Mouse (Mus musculus) kidney, adult 2 months (tissue): Measurements from ENCODE around the gene Gm3383. TPM values are rescaled to one million over a fixed set of nuclear protein-coding genes. Genes with fewer than 3 reads are reported as not detected.
A peak's percentile ranks its signal among the peaks of the same experiment; 100 is the strongest.
"Not testable (repeated sequence)": the region's sequence is repeated elsewhere in the genome, so short reads cannot be mapped to it uniquely, and the experiment has no call there.

Experiments used
- DNase-seq: peaks from one replicate; pipeline ENCODE4 v3.0.0; 2021
- H3K27ac ChIP-seq: fragments of 200-500 bp; 2 replicates; pipeline ENCODE4 v1.5.1; 2012; ENCODE audit warnings: low read depth, low read length, control low read depth, inconsistent platforms; ENCODE audit not compliant: insufficient read depth
- H3K27me3 ChIP-seq: fragments of 200-500 bp; replicated peaks from 2 replicates; pipeline ENCODE4 v1.6.1; 2012; ENCODE audit warnings: mild to moderate bottlenecking, moderate library complexity, low read length, inconsistent platforms; ENCODE audit not compliant: control insufficient read depth, insufficient read depth
- H3K36me3 ChIP-seq: fragments of 200-500 bp; 2 replicates; pipeline ENCODE4 v1.6.1; 2012; ENCODE audit warnings: mild to moderate bottlenecking, moderate library complexity, low read length, inconsistent platforms; ENCODE audit not compliant: control insufficient read depth, insufficient read depth
- H3K4me1 ChIP-seq: fragments of 200-500 bp; 2 replicates; pipeline ENCODE4 v1.6.1; 2011; ENCODE audit warnings: low read length; ENCODE audit not compliant: control insufficient read depth, insufficient read depth
- H3K4me3 ChIP-seq: fragments of 200-500 bp; 2 replicates; pipeline ENCODE4 v1.5.1; 2011; ENCODE audit warnings: mild to moderate bottlenecking, low read depth, low read length, control low read depth; ENCODE audit not compliant: insufficient read depth
- WGBS: fragments of 180-500 bp; shearing (Covaris S2); methylation state at CpG from one replicate; pipeline ENCODE4 v1.1.7; 2018; 5-methylcytosine and 5-hydroxymethylcytosine counted together
- polyA plus RNA-seq: library from polyadenylated mRNA; depleted of rRNA; stranded (reverse); fragments of >200 nt; gene quantifications from 2 replicates; pipeline ENCODE4 v1.2.3, GENCODE M21; 2012; rRNA removed

Gm3383 gene
- not detected in 2 replicates for polyA plus RNA-seq

DNA sequence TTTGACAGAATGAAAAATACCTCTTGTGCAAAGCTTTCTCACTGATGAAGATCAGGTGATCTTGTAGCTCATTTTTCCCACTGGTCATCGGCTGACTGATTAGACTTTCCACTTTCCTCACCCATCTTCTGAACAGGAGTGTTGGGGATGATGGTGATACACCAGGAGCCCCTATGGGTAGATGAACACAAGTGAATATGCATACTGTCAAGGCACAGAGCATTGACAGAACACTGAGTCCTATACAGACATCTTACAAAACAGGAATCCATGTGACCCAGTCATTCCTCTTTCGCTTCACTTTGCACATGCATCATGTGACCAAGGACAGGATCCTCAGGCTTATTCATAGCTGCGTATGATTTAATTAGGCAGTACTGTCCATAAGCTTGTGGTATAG is at the start of gene Gm3383:
TSS of gene Gm3383 (minus strand) at position 101 of the 400 bp plus-strand sequence.
- not testable (repeated sequence) for H3K27ac ChIP-seq, H3K36me3 ChIP-seq, H3K4me1 ChIP-seq, H3K27me3 ChIP-seq, H3K4me3 ChIP-seq, DNase-seq
- WGBS = no CpG with 5 or more reads among the region's 3 CpGs

- H3K4me1 ChIP-seq, H3K4me3 ChIP-seq, H3K27ac ChIP-seq, H3K36me3 ChIP-seq, H3K27me3 ChIP-seq: not testable (repeated sequence)
- 85% methylated on average over 3 of the region's 3 CpGs for WGBS
- peak; percentile 1 for DNase-seq
Observed at GRCm38 (mm10) chr14:5855911-5856310, 48.1 kb upstream of the Gm3383 start.

DNA sequence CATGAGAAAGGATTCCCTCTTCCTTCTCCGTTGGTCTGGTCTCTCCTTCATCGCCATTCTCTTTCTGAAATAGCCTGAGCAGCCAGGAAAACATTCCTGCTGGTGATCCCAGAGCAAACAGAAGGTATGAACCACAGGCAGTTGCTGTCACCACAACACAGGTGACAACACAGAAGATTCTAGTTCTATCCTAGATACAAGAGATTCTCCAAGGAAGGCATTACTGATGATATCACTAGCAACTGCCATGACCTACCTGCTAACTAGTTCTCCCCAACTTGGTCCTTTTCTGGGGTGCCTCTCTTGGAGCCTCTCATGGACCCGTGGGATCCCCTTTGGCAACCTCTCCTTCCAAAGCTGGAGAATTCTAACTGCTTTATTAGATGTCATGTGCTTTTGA is 22.4 kb upstream of the Gm3383 start, which contains the start of gene Gm3424:
TSS of gene Gm3424 (minus strand) at position 101 of the 400 bp plus-strand sequence.
- not testable (repeated sequence) for H3K4me3 ChIP-seq, H3K27ac ChIP-seq, DNase-seq, H3K4me1 ChIP-seq, H3K36me3 ChIP-seq, H3K27me3 ChIP-seq
- WGBS = no CpG with 5 or more reads among the region's 3 CpGs

- not testable (repeated sequence) for H3K4me3 ChIP-seq, H3K27me3 ChIP-seq, H3K36me3 ChIP-seq, H3K4me1 ChIP-seq, H3K27ac ChIP-seq, DNase-seq
- no CpG with 5 or more reads among the region's 47 CpGs for WGBS
Observed at GRCm38 (mm10) chr14:5812699-5813356, 5.0 kb upstream of the Gm3383 start.

DNA sequence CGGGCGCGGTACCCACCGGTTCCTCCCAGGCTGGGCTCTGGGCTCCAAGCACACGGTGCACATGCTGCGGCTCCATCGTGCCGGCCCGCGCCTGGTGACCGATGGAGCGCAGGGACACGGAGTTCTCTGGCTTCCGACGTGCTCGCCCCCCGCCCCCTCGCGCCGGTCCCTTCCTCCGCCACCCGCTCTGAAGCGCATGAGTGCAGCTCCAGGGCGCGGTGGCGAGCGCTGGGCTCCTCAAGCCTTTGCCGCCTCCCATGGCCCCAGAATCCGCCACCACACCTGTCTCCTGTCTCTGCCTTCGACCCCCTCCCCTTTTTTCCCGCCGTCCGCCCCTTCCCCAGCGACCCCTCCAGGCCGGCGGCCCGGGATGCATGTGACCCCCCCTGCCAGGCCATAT is 66.3 kb downstream of the Gm3383 start, which contains the start of gene Gm3373:
TSS of gene Gm3373 (minus strand) at position 101 of the 400 bp plus-strand sequence.
- not testable (repeated sequence) for DNase-seq, H3K27me3 ChIP-seq, H3K27ac ChIP-seq, H3K36me3 ChIP-seq, H3K4me3 ChIP-seq, H3K4me1 ChIP-seq
- no CpG with 5 or more reads among the region's 37 CpGs for WGBS

GRCm38 (mm10) chr14:5687357-5687756 is 120.4 kb downstream of the Gm3383 start, which contains the start of gene Gm9603:
Gene Gm9603, minus strand, starts transcription at chr14:5687457.
- H3K4me1 ChIP-seq, H3K4me3 ChIP-seq, H3K27ac ChIP-seq, H3K27me3 ChIP-seq, DNase-seq, H3K36me3 ChIP-seq: not testable (repeated sequence)
- no CpG with 5 or more reads among the region's 2 CpGs for WGBS

- not testable (repeated sequence) for H3K36me3 ChIP-seq, H3K27ac ChIP-seq, H3K27me3 ChIP-seq, H3K4me3 ChIP-seq, H3K4me1 ChIP-seq, DNase-seq
- no CpG with 5 or more reads among the region's 1 CpGs for WGBS
Observed at GRCm38 (mm10) chr14:5632928-5633327, 174.9 kb downstream of the Gm3383 start, which contains the start of gene Gm8265. Gene Gm8265, minus strand, starts transcription at chr14:5633028.

Other genes starting within 250 kb of the Gm3383 start
- not detected in 2 replicates for gene Gm8265, start 175.0 kb downstream of the Gm3383 start, polyA plus RNA-seq
- not detected in 2 replicates for gene Gm9603, start 120.5 kb downstream of the Gm3383 start, polyA plus RNA-seq
- gene Gm3373, start 66.4 kb downstream of the Gm3383 start, polyA plus RNA-seq = 0.04 and 0.11 TPM in 2 replicates
- not detected in 2 replicates for gene Gm3424, start 22.3 kb upstream of the Gm3383 start, polyA plus RNA-seq
- not detected in 2 replicates for gene Gm8237, start 72.4 kb upstream of the Gm3383 start, polyA plus RNA-seq
- 0.04 TPM in 1 of 2 replicates, not detected in the other for gene Gm3248, start 153.8 kb upstream of the Gm3383 start, polyA plus RNA-seq
- not detected in 2 replicates for gene Gm3453, start 171.2 kb upstream of the Gm3383 start, polyA plus RNA-seq